Comparison of ENCODE assay signal across 7 mouse cellular contexts in the genomic region with DNA sequence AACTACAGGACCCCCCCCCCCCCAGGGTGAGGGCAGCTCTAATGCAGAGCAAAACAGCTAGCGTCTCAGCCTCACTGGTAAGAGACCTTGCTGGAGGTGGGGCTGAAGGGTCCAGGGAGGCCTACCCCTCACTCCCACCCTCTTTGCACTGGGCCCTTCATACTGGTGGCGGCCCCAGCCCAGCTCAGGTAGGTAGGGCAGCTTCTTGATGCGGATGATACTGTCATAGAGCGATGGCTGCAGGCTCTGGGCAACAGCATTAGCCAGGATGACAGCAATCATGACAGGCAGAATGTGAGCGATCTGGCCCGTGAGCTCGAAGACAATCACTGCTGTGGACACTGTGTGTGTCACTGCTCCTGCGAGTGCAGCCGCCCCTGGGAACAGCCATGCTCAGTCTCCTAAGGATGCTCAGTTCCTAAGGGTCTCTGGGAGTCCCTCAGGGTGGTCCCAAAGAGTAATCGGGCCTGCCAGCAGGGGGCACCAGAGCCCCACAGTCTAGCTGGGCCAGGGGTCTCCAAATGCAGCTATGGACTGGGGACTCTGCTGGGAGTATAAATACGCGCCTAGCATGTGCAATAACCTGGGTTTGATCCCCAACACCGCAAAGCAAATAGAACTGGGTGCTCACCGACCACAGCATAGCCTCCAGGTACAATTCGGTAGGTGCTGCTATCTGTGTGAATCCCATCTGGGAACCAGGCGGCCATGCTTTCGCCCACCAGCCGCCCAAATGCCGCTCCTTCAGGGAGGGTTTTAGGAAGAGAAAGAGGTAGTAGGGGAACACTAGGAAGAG. TPM values are rescaled to one million over a fixed set of nuclear protein-coding genes. Genes with fewer than 3 reads are reported as not detected.
A peak's percentile ranks its signal among the peaks of the same experiment; 100 is the strongest.
DNase-seq lines count a peak whose midpoint lies in the region; ATAC-seq and TF ChIP-seq lines count a peak whose summit lies in the region.

No protein-coding gene starts in this region.

- no peak overlapping the region for H3K4me2 ChIP-seq in hindbrain, embryonic 12.5 days (replicated peaks)
- H3K4me2 ChIP-seq in midbrain, embryonic 14.5 days (ENCODE audit: low read length): no peak overlapping the region

- TF ChIP-seq CTCF in liver, adult 2 months (IDR thresholded peaks at IDR 0.05; ENCODE audit: low read depth, low read length): peak; percentile 69
- peak; percentile 33; the same call in 1 of the 2 replicates for TF ChIP-seq CTCF in cortical plate, adult 2 months (IDR thresholded peaks at IDR 0.05; ENCODE audit: extremely low read depth, insufficient read depth, low read length)

- 0 out of 2 replicates have a peak, but pooled peaks cover 2% of the 10 kb centered on the region for H3K36me3 ChIP-seq in liver, adult 2 months (ENCODE audit: control insufficient read depth, insufficient read depth, low read length)
- peaks cover 67% of the 10 kb centered on the region for H3K36me3 ChIP-seq in hindbrain, embryonic 12.5 days
- peaks cover 80% of the 10 kb centered on the region for H3K36me3 ChIP-seq in midbrain, embryonic 14.5 days (ENCODE audit: control insufficient read depth, insufficient read depth, low read length)

- ATAC-seq in hindbrain, embryonic 12.5 days (ENCODE audit: low FRiP score): peak; percentile 62
- ATAC-seq in midbrain, embryonic 14.5 days (ENCODE audit: low FRiP score, low TSS enrichment): peak; percentile 53; the same call in 1 of the 2 replicates

- H3K9me3 ChIP-seq in hindbrain, embryonic 12.5 days (replicated peaks): no peaks in the 10 kb centered on the region
- H3K9me3 ChIP-seq in midbrain, embryonic 14.5 days (ENCODE audit: control insufficient read depth, low read length): no peaks in the 10 kb centered on the region

- WGBS in liver, adult 2 months: 86% methylated on average over 19 of the region's 19 CpGs
- WGBS in hindbrain, embryonic 12.5 days: 76% methylated on average over 19 of the region's 19 CpGs
- 71% methylated on average over 19 of the region's 19 CpGs for WGBS in midbrain, embryonic 14.5 days

- no peaks in the 10 kb centered on the region for H3K27me3 ChIP-seq in liver, adult 2 months (ENCODE audit: control insufficient read depth, insufficient read depth, low read length)
- H3K27me3 ChIP-seq in hindbrain, embryonic 12.5 days: no peaks in the 10 kb centered on the region
- no peaks in the 10 kb centered on the region for H3K27me3 ChIP-seq in midbrain, embryonic 14.5 days (ENCODE audit: control insufficient read depth, insufficient read depth, low read length)

- TF ChIP-seq POLR2A in liver, adult 2 months (IDR thresholded peaks at IDR 0.05; ENCODE audit: extremely low read depth, insufficient read depth, low read length): no peak
- 0 out of 2 replicates have a peak, but pooled peaks have one; percentile 14 for TF ChIP-seq POLR2A in cortical plate, adult 2 months (IDR thresholded peaks at IDR 0.05; ENCODE audit: extremely low read depth, insufficient read depth, low read length)

- no peak overlapping the region for H3K27ac ChIP-seq in liver, adult 2 months (replicated peaks; ENCODE audit: insufficient read depth, low read depth, low read length)
- no peak overlapping the region for H3K27ac ChIP-seq in cortical plate, adult 2 months (ENCODE audit: insufficient read depth, low read length)
- no peak overlapping the region for H3K27ac ChIP-seq in hindbrain, embryonic 12.5 days
- H3K27ac ChIP-seq in midbrain, embryonic 14.5 days (replicated peaks; ENCODE audit: low read depth, low read length): no peak overlapping the region

- H3K9ac ChIP-seq in liver, adult 2 months (ENCODE audit: low read depth, low read length): no peak overlapping the region
- H3K9ac ChIP-seq in hindbrain, embryonic 12.5 days: no peak overlapping the region; the same call in 1 of the 2 replicates
- H3K9ac ChIP-seq in midbrain, embryonic 14.5 days (replicated peaks; ENCODE audit: low read length): no peak overlapping the region

- no peaks in the 10 kb centered on the region for H3K4me1 ChIP-seq in liver, adult 2 months (ENCODE audit: control insufficient read depth, insufficient read depth, low read length)
- H3K4me1 ChIP-seq in cortical plate, adult 2 months (ENCODE audit: control insufficient read depth, insufficient read depth, low read length): no peaks in the 10 kb centered on the region; the same call in 1 of the 2 replicates
- peaks cover 10% of the 10 kb centered on the region for H3K4me1 ChIP-seq in hindbrain, embryonic 12.5 days
- peaks cover 5% of the 10 kb centered on the region for H3K4me1 ChIP-seq in midbrain, embryonic 14.5 days (ENCODE audit: control insufficient read depth, insufficient read depth, low read length)

- H3K79me2 ChIP-seq in liver, adult 2 months (ENCODE audit: control insufficient read depth, insufficient read depth, low read length): no peaks in the 10 kb centered on the region

- no peak for DNase-seq in liver, adult 2 months (ENCODE audit: extremely low read depth, low read depth, low spot score)
- no peak for DNase-seq in liver
- peak; percentile 84 for DNase-seq in midbrain, embryonic 14.5 days
- peak; percentile 68 to 74 for DNase-seq in thymus, postnatal 36 days
- no peak for DNase-seq in gastrocnemius, adult 18-20 months (ENCODE audit: low spot score)

- H3K4me3 ChIP-seq in liver, adult 2 months (ENCODE audit: insufficient read depth, low read depth, low read length): no peak overlapping the region
- H3K4me3 ChIP-seq in cortical plate, adult 2 months (ENCODE audit: insufficient read depth, low read length): no peak overlapping the region
- H3K4me3 ChIP-seq in hindbrain, embryonic 12.5 days: no peak overlapping the region
- H3K4me3 ChIP-seq in midbrain, embryonic 14.5 days (replicated peaks; ENCODE audit: low read depth, low read length): no peak overlapping the region

RNA-seq across cellular contexts. Expression of a gene that starts 8.3 kb away (rescaled TPM):
- total RNA-seq in liver, adult 2 months (2014; rRNA removed): 18.1 and 19.2 TPM in 2 replicates
- 9.1 and 9.5 TPM in 2 replicates for polyA plus RNA-seq in liver, adult 2 months (2012; rRNA removed)
- 52.5 and 53.1 TPM in 2 replicates for polyA plus RNA-seq in cortical plate, adult 2 months (2012; rRNA removed)
- 68.6 and 80.7 TPM in 2 replicates for polyA plus RNA-seq in hindbrain, embryonic 12.5 days (2016; fragmentation: Nextera tagmentation; extraction: Ambion mirVana)
- polyA plus RNA-seq in midbrain, embryonic 14.5 days (2014; fragmentation: Nextera tagmentation; extraction: Ambion mirVana): 89.6 and 95.7 TPM in 2 replicates
- 1 to 10 TPM; 7.8 to 9.5 TPM for total RNA-seq in gastrocnemius, adult 18-20 months (2021)

RNA-seq across cellular contexts. Expression of a gene that starts 8.4 kb away (rescaled TPM):
- total RNA-seq in liver, adult 2 months (2014; rRNA removed): 29.6 and 30.6 TPM in 2 replicates
- polyA plus RNA-seq in liver, adult 2 months (2012; rRNA removed): 58.6 and 64.0 TPM in 2 replicates
- polyA plus RNA-seq in cortical plate, adult 2 months (2012; rRNA removed): 122 and 132 TPM in 2 replicates
- polyA plus RNA-seq in hindbrain, embryonic 12.5 days (2016; fragmentation: Nextera tagmentation; extraction: Ambion mirVana): 40.0 and 40.5 TPM in 2 replicates
- polyA plus RNA-seq in midbrain, embryonic 14.5 days (2014; fragmentation: Nextera tagmentation; extraction: Ambion mirVana): 27.2 and 30.9 TPM in 2 replicates
- total RNA-seq in gastrocnemius, adult 18-20 months (2021): 1 to 10 TPM in 1 of 2 experiments, under 1 TPM in 1; 0.64 to 1.1 TPM

RNA-seq across cellular contexts. Expression of a gene that starts 16.1 kb away (rescaled TPM):
- 0.37 and 0.60 TPM in 2 replicates for total RNA-seq in liver, adult 2 months (2014; rRNA removed)
- polyA plus RNA-seq in liver, adult 2 months (2012; rRNA removed): 0.56 and 0.99 TPM in 2 replicates
- polyA plus RNA-seq in cortical plate, adult 2 months (2012; rRNA removed): 316 and 358 TPM in 2 replicates
- 19.4 and 19.8 TPM in 2 replicates for polyA plus RNA-seq in hindbrain, embryonic 12.5 days (2016; fragmentation: Nextera tagmentation; extraction: Ambion mirVana)
- 45.3 and 50.1 TPM in 2 replicates for polyA plus RNA-seq in midbrain, embryonic 14.5 days (2014; fragmentation: Nextera tagmentation; extraction: Ambion mirVana)
- total RNA-seq in gastrocnemius, adult 18-20 months (2021): 10 to 100 TPM; 47.5 to 59.9 TPM

RNA-seq across cellular contexts. Expression of a gene that starts 23.8 kb away (rescaled TPM):
- 3.0 and 3.4 TPM in 2 replicates for total RNA-seq in liver, adult 2 months (2014; rRNA removed)
- 9.9 and 14.1 TPM in 2 replicates for polyA plus RNA-seq in liver, adult 2 months (2012; rRNA removed)
- polyA plus RNA-seq in cortical plate, adult 2 months (2012; rRNA removed): 71.8 and 94.6 TPM in 2 replicates
- polyA plus RNA-seq in hindbrain, embryonic 12.5 days (2016; fragmentation: Nextera tagmentation; extraction: Ambion mirVana): 6.0 and 6.4 TPM in 2 replicates
- polyA plus RNA-seq in midbrain, embryonic 14.5 days (2014; fragmentation: Nextera tagmentation; extraction: Ambion mirVana): 6.3 and 8.2 TPM in 2 replicates
- 1 to 10 TPM; 2.1 to 3.1 TPM for total RNA-seq in gastrocnemius, adult 18-20 months (2021)

RNA-seq across cellular contexts. Expression of a gene that starts 25.2 kb away (rescaled TPM):
- total RNA-seq in liver, adult 2 months (2014; rRNA removed): 1.7 and 2.4 TPM in 2 replicates
- polyA plus RNA-seq in liver, adult 2 months (2012; rRNA removed): 21.2 and 37.0 TPM in 2 replicates
- polyA plus RNA-seq in cortical plate, adult 2 months (2012; rRNA removed): 20.6 and 27.1 TPM in 2 replicates
- 0.96 and 0.98 TPM in 2 replicates for polyA plus RNA-seq in hindbrain, embryonic 12.5 days (2016; fragmentation: Nextera tagmentation; extraction: Ambion mirVana)
- polyA plus RNA-seq in midbrain, embryonic 14.5 days (2014; fragmentation: Nextera tagmentation; extraction: Ambion mirVana): 0.99 and 1.4 TPM in 2 replicates
- 10 to 100 TPM in 1 of 2 experiments, 1 to 10 TPM in 1; 6.2 to 10.4 TPM for total RNA-seq in gastrocnemius, adult 18-20 months (2021)

Comparison
In these comparisons a context has a peak if more than half of its experiments do, and no peak if none do; other contexts are left out.
1. DNase-seq: peak in midbrain, embryonic 14.5 days (single experiment) and thymus, postnatal 36 days (2 of 2); none in liver, adult 2 months (single experiment), liver (single experiment) and gastrocnemius, adult 18-20 months (single experiment).
2. RNA of a gene that starts 16.1 kb away (polyA plus RNA-seq): 316 to 358 TPM in cortical plate, adult 2 months, 45.3 to 50.1 TPM in midbrain, embryonic 14.5 days and 19.4 to 19.8 TPM in hindbrain, embryonic 12.5 days; 0.56 to 0.99 TPM in liver, adult 2 months; every median in the first group is over 10 times any median in the second.